Mouse (Mus musculus): ENCODE data around the gene Arhgap40. TPM values are rescaled to one million over a fixed set of nuclear protein-coding genes. Genes with fewer than 3 reads are reported as not detected.

Gene Arhgap40
- polyA plus RNA-seq (2011; ENCODE audit: insufficient read depth, insufficient read length, low replicate concordance, missing spikeins), result not detected in 2 replicates

- Histone ChIP-seq H3K4me1 (ENCODE audit: control insufficient read depth, insufficient read depth, low read length) (no peaks in the 10 kb centered on the region), H3K27ac (ENCODE audit: control insufficient read depth, insufficient read depth, low read depth, low read length, poor library complexity) (no peak within 1 kb of the TSS), H3K4me3 (replicated peaks; ENCODE audit: control insufficient read depth, low read depth, low read length) (no peak within 1 kb of the TSS)
- 76% methylated on average over 10 of the region's 10 CpGs for WGBS
- TF ChIP-seq POLR2A (IDR thresholded peaks at IDR 0.05; ENCODE audit: borderline replicate concordance, control insufficient read depth, low read depth, low read length) (no peak), CTCF (IDR thresholded peaks at IDR 0.05; ENCODE audit: control insufficient read depth, insufficient read depth, low read length) (no peak)
Observed at GRCm38 (mm10) chr2:158512528-158512927, at the start of gene Arhgap40. Gene Arhgap40, plus strand, starts transcription at chr2:158512796.

- WGBS, result 86% methylated on average over 1 of the region's 1 CpGs
- TF ChIP-seq POLR2A (IDR thresholded peaks at IDR 0.05; ENCODE audit: borderline replicate concordance, control insufficient read depth, low read depth, low read length) (no peak), CTCF (IDR thresholded peaks at IDR 0.05; ENCODE audit: control insufficient read depth, insufficient read depth, low read length) (no peak)
- Histone ChIP-seq H3K27ac (ENCODE audit: control insufficient read depth, insufficient read depth, low read depth, low read length, poor library complexity) (no peak overlapping the region), H3K4me1 (ENCODE audit: control insufficient read depth, insufficient read depth, low read length) (no peaks in the 10 kb centered on the region), H3K4me3 (replicated peaks; ENCODE audit: control insufficient read depth, low read depth, low read length) (no peak overlapping the region)
Observed at GRCm38 (mm10) chr2:158474159-158474558, 38.4 kb upstream of the Arhgap40 start.

DNA sequence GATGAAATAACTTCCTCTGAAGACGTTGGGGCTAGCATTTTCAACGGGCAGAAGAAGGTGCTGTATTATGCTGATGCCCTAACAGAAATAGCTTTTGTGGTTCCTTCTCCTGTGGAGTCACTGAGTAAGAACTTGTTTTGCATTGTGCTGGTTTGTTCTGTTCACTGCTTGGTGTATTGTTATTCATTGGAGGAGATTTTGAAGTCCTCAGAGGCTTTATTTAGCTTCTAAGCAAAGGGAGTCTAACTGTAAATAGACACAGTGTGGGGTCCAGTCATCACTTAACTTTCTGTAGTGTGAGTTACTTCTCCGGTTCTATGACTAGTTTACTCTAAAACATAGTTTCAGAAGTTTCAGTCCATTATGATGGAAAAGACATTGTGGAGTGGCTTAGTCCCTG, 35.0 kb upstream of the Arhgap40 start:
- Histone ChIP-seq H3K27ac (ENCODE audit: control insufficient read depth, insufficient read depth, low read depth, low read length, poor library complexity) (no peak overlapping the region), H3K4me3 (replicated peaks; ENCODE audit: control insufficient read depth, low read depth, low read length) (no peak overlapping the region), H3K4me1 (ENCODE audit: control insufficient read depth, insufficient read depth, low read length) (no peaks in the 10 kb centered on the region)
- TF ChIP-seq CTCF (IDR thresholded peaks at IDR 0.05; ENCODE audit: control insufficient read depth, insufficient read depth, low read length) (no peak), POLR2A (IDR thresholded peaks at IDR 0.05; ENCODE audit: borderline replicate concordance, control insufficient read depth, low read depth, low read length) (no peak)
- 67% methylated on average over 3 of the region's 3 CpGs for WGBS

- TF ChIP-seq POLR2A (IDR thresholded peaks at IDR 0.05; ENCODE audit: borderline replicate concordance, control insufficient read depth, low read depth, low read length), result no peak
- TF ChIP-seq CTCF (IDR thresholded peaks at IDR 0.05; ENCODE audit: control insufficient read depth, insufficient read depth, low read length), result no peak
- WGBS, result 90% methylated on average over 5 of the region's 5 CpGs
- no peak overlapping the region for H3K4me3 ChIP-seq (replicated peaks; ENCODE audit: control insufficient read depth, low read depth, low read length)
- H3K27ac ChIP-seq (ENCODE audit: control insufficient read depth, insufficient read depth, low read depth, low read length, poor library complexity), result no peak overlapping the region
- H3K4me1 ChIP-seq (ENCODE audit: control insufficient read depth, insufficient read depth, low read length), result no peaks in the 10 kb centered on the region
Observed at GRCm38 (mm10) chr2:158498457-158498856, 14.1 kb upstream of the Arhgap40 start.

GRCm38 (mm10) chr2:158501836-158502812, 10.5 kb upstream of the Arhgap40 start, which contains the start of gene Adig:
Gene Adig, plus strand, starts transcription at chr2:158502612.
- Histone ChIP-seq H3K4me1 (ENCODE audit: control insufficient read depth, insufficient read depth, low read length) (no peaks in the 10 kb centered on the region), H3K27ac (ENCODE audit: control insufficient read depth, insufficient read depth, low read depth, low read length, poor library complexity) (no peak within 1 kb of the TSS), H3K4me3 (replicated peaks; ENCODE audit: control insufficient read depth, low read depth, low read length) (no peak within 1 kb of the TSS)
- 72% methylated on average over 11 of the region's 11 CpGs for WGBS
- TF ChIP-seq CTCF (IDR thresholded peaks at IDR 0.05; ENCODE audit: control insufficient read depth, insufficient read depth, low read length) (no peak), POLR2A (IDR thresholded peaks at IDR 0.05; ENCODE audit: borderline replicate concordance, control insufficient read depth, low read depth, low read length) (no peak)

- no peak for TF ChIP-seq CTCF (IDR thresholded peaks at IDR 0.05; ENCODE audit: control insufficient read depth, insufficient read depth, low read length)
- TF ChIP-seq POLR2A (IDR thresholded peaks at IDR 0.05; ENCODE audit: borderline replicate concordance, control insufficient read depth, low read depth, low read length), result no peak
- H3K4me3 ChIP-seq (replicated peaks; ENCODE audit: control insufficient read depth, low read depth, low read length), result no peak overlapping the region
- WGBS, result 85% methylated on average over 7 of the region's 7 CpGs
- H3K27ac ChIP-seq (ENCODE audit: control insufficient read depth, insufficient read depth, low read depth, low read length, poor library complexity), result no peak overlapping the region
- no peaks in the 10 kb centered on the region for H3K4me1 ChIP-seq (ENCODE audit: control insufficient read depth, insufficient read depth, low read length)
Observed at GRCm38 (mm10) chr2:158503226-158503625, 9.4 kb upstream of the Arhgap40 start.

DNA sequence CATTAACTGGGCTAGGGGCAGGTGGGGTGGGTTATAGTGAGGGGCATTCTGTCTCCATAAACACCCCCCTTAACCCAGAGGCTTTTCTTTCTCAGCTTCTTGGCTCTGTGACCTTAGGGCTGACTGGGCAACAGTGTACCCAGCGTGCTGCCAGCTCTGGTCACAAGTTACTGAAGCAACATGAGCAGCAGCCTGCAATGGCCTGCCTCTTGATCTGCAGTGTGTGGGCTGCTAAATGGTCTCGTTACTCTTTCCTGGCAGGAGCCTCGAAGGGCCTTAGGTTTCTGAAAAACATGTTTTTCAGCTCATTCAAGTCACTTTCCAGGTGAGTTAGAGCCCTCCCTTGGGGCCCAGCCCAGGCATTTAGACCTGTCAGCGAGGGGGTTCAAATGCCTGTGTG, 8.9 kb upstream of the Arhgap40 start:
- 73% methylated on average over 4 of the region's 4 CpGs for WGBS
- TF ChIP-seq POLR2A (IDR thresholded peaks at IDR 0.05; ENCODE audit: borderline replicate concordance, control insufficient read depth, low read depth, low read length) (no peak), CTCF (IDR thresholded peaks at IDR 0.05; ENCODE audit: control insufficient read depth, insufficient read depth, low read length) (no peak)
- H3K4me3 ChIP-seq (replicated peaks; ENCODE audit: control insufficient read depth, low read depth, low read length), result no peak overlapping the region
- H3K27ac ChIP-seq (ENCODE audit: control insufficient read depth, insufficient read depth, low read depth, low read length, poor library complexity), result no peak overlapping the region
- H3K4me1 ChIP-seq (ENCODE audit: control insufficient read depth, insufficient read depth, low read length), result no peaks in the 10 kb centered on the region

GRCm38 (mm10) chr2:158506475-158506874, 6.1 kb upstream of the Arhgap40 start:
- TF ChIP-seq CTCF (IDR thresholded peaks at IDR 0.05; ENCODE audit: control insufficient read depth, insufficient read depth, low read length) (no peak), POLR2A (IDR thresholded peaks at IDR 0.05; ENCODE audit: borderline replicate concordance, control insufficient read depth, low read depth, low read length) (no peak)
- H3K27ac ChIP-seq (ENCODE audit: control insufficient read depth, insufficient read depth, low read depth, low read length, poor library complexity), result no peak overlapping the region
- H3K4me3 ChIP-seq (replicated peaks; ENCODE audit: control insufficient read depth, low read depth, low read length), result no peak overlapping the region
- no peaks in the 10 kb centered on the region for H3K4me1 ChIP-seq (ENCODE audit: control insufficient read depth, insufficient read depth, low read length)
- WGBS, result 65% methylated on average over 5 of the region's 5 CpGs

All from bone marrow, adult 2 months (tissue).